Mouse (Mus musculus) E14TG2a.4 (cell line): ENCODE results near the gene 2310034G01Rik.
A peak's percentile ranks its signal among the peaks of the same experiment; 100 is the strongest.

Experiments
- H3K27me3 ChIP-seq: 2 replicates; pipeline ENCODE4 v1.6.1; 2014; ENCODE audit warnings: low read length, control low read depth; ENCODE audit not compliant: insufficient read depth
- H3K36me3 ChIP-seq: 2 replicates; pipeline ENCODE4 v1.6.1; 2014; ENCODE audit warnings: low read length, control low read depth; ENCODE audit not compliant: insufficient read depth
- H3K4me1 ChIP-seq: replicated peaks from 2 replicates; pipeline ENCODE4 v1.6.1; 2014; ENCODE audit warnings: low read depth, low read length, control low read depth
- H3K4me3 ChIP-seq: replicated peaks from 2 replicates; pipeline ENCODE4 v1.5.1; 2014; ENCODE audit warnings: mild to moderate bottlenecking, low read length
- H3K9me3 ChIP-seq: 2 replicates; pipeline ENCODE4 v1.6.1; 2014; ENCODE audit warnings: low read length, control low read depth
- CTCF ChIP-seq: conservative IDR thresholded peaks from 2 replicates; pipeline ENCODE4 v1.5.1; 2014; ENCODE audit warnings: low read length
- NANOG ChIP-seq: IDR thresholded peaks from 2 replicates; pipeline ENCODE4 v1.6.1; 2014; ENCODE audit warnings: borderline replicate concordance, low read length, mixed read lengths
- POU5F1 ChIP-seq: IDR thresholded peaks from 2 replicates; pipeline ENCODE4 v1.6.1; 2014; ENCODE audit warnings: low read length, borderline replicate concordance

2310034G01Rik gene

DNA sequence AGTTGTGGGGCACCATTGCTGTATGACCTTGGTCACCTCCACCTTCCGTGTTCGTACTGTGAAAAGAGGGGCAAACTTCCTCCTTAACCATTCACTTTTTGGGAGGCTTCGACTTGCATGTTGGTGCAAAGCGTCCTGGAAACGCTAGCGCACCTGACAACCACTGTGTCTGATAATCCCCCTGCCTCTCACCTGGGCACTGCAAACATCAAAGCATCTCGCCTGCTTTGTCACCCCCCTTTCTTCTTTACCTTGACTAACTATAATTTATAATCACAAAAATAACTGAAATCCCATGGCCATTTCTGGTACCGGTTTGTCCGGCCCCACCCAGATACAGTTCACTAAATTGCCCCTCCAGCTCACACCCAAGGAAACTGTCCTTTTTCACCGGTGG lies 44.6 kb upstream of the 2310034G01Rik start:
- Histone ChIP-seq H3K36me3 (no peaks in the 10 kb centered on the region; the same call in 1 of the 2 replicates), H3K9me3 (no peaks in the 10 kb centered on the region), H3K27me3 (peaks cover 20% of the 10 kb centered on the region), H3K4me3 (peak overlapping the region; percentile 97), H3K4me1 (peaks cover 49% of the 10 kb centered on the region)
- TF ChIP-seq CTCF (no peak), NANOG (no peak), POU5F1 (no peak)

GRCm38 (mm10) chr19:46392018-46392417 lies 41.9 kb upstream of the 2310034G01Rik start:
- Histone ChIP-seq H3K36me3 (peaks cover 14% of the 10 kb centered on the region), H3K4me3 (no peak overlapping the region), H3K9me3 (no peaks in the 10 kb centered on the region), H3K4me1 (peaks cover 36% of the 10 kb centered on the region), H3K27me3 (no peaks in the 10 kb centered on the region)
- TF ChIP-seq CTCF (peak; percentile 80), NANOG (no peak)

DNA sequence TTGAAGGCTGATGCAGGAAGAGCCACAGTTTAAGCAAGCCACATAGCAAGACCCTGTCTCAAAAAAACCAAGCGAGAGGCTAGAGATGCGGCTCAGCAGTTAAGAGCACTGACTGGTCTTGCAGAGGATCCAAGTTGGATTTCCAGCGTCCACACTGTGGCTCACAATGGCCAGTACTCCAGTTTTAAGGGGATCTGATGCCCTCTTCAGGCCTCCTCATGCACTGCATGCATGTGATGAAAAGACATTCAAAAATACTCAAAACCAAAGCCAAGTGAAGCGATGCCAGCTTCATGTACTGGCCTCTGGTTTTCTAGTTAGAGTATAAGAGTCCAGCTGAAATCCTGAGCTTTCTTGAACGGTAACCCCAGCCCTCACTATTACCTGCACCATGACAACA lies 39.8 kb upstream of the 2310034G01Rik start:
- Histone ChIP-seq H3K27me3 (no peaks in the 10 kb centered on the region), H3K4me3 (no peak overlapping the region), H3K4me1 (peaks cover 28% of the 10 kb centered on the region), H3K9me3 (no peaks in the 10 kb centered on the region), H3K36me3 (peaks cover 19% of the 10 kb centered on the region)
- TF ChIP-seq POU5F1, result no peak
- TF ChIP-seq NANOG, result no peak
- peak; percentile 51 for TF ChIP-seq CTCF

- no peaks in the 10 kb centered on the region for H3K27me3 ChIP-seq
- H3K36me3 ChIP-seq, result peaks cover 80% of the 10 kb centered on the region
- TF ChIP-seq NANOG (no peak), POU5F1 (no peak), CTCF (no peak)
- no peak overlapping the region for H3K4me3 ChIP-seq
- peaks cover 10% of the 10 kb centered on the region for H3K4me1 ChIP-seq
- no peaks in the 10 kb centered on the region for H3K9me3 ChIP-seq
Observed at GRCm38 (mm10) chr19:46382275-46382674, 32.2 kb upstream of the 2310034G01Rik start.

DNA sequence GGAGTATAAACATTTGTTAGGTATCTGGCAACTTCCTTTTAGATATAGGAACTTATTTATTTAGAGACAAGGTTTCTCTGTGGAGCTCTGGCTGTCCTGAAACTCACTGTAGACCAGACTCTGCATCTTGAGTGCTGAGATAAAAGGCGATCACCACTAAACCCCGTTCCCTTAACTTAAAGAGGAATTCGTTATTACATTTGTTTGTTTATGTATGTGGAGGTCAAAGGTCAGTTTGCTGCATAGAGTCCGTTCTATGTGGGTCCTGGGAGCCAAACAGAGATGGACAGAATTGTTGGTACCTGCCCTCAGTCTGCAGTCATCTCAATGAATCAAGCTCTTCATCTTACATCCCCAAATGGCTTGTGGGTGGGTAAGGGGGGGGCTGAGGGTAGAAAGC lies 25.8 kb upstream of the 2310034G01Rik start:
- Histone ChIP-seq H3K9me3 (no peaks in the 10 kb centered on the region), H3K4me1 (peaks cover 23% of the 10 kb centered on the region), H3K4me3 (no peak overlapping the region), H3K36me3 (peaks cover 73% of the 10 kb centered on the region), H3K27me3 (no peaks in the 10 kb centered on the region)
- TF ChIP-seq POU5F1, result no peak
- TF ChIP-seq NANOG, result no peak
- TF ChIP-seq CTCF, result no peak

DNA sequence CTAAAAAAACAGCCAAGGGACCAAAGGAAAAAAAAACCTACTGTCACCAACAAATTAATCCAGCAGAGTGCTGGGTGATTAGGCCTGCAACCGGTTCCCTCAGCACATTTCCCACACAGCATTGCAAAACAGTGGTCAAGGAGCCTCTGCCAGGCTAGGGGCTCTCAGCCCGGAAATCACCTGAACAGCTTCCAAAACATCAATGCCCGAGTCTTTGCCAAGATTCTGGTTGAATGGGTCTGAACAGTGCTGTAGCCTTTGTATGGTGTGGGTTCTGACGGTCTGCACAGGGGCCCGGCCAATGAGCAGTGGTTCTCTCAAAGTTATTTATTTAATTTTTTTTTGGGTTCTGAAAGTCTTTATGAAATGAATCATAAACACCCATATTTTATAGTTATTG lies 25.4 kb upstream of the 2310034G01Rik start:
- Histone ChIP-seq H3K27me3 (no peaks in the 10 kb centered on the region), H3K36me3 (peaks cover 72% of the 10 kb centered on the region), H3K9me3 (no peaks in the 10 kb centered on the region), H3K4me1 (peaks cover 23% of the 10 kb centered on the region), H3K4me3 (no peak overlapping the region)
- TF ChIP-seq POU5F1 (no peak), NANOG (no peak), CTCF (no peak)

- Histone ChIP-seq H3K36me3 (peaks cover 63% of the 10 kb centered on the region), H3K27me3 (no peaks in the 10 kb centered on the region), H3K9me3 (no peaks in the 10 kb centered on the region), H3K4me3 (peak overlapping the region; percentile 68), H3K4me1 (peaks cover 23% of the 10 kb centered on the region)
- TF ChIP-seq CTCF, result no peak
- no peak for TF ChIP-seq NANOG
- TF ChIP-seq POU5F1, result no peak
Observed at GRCm38 (mm10) chr19:46374477-46375088, 24.5 kb upstream of the 2310034G01Rik start.

DNA sequence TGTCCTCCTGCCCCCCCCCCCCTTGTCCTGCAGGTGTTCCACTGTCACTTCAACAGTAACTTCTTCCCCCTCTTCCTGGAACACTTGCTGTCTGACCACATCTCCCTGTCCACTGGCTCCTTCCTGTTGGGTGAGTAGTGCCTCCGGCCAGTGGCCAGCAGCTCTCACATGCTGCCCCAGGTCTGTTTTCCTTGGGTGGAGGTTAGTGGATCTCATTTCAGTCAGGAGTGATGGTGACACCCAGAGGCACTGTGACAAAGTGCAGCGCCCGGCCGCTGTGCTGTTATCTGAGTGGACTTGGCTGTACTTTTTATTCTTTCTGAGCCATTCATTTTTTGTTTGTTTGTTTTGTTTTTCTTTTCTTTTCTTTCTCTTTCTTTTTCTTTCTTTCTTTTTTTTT lies 19.1 kb upstream of the 2310034G01Rik start:
- no peaks in the 10 kb centered on the region for H3K9me3 ChIP-seq
- TF ChIP-seq CTCF, result peak; percentile 39
- TF ChIP-seq POU5F1, result no peak
- no peaks in the 10 kb centered on the region for H3K27me3 ChIP-seq
- no peak overlapping the region for H3K4me3 ChIP-seq
- peaks cover 41% of the 10 kb centered on the region for H3K36me3 ChIP-seq
- peaks cover 14% of the 10 kb centered on the region for H3K4me1 ChIP-seq

GRCm38 (mm10) chr19:46367798-46368590 lies 17.9 kb upstream of the 2310034G01Rik start:
- Histone ChIP-seq H3K27me3 (no peaks in the 10 kb centered on the region), H3K36me3 (peaks cover 36% of the 10 kb centered on the region), H3K4me1 (peaks cover 19% of the 10 kb centered on the region), H3K4me3 (no peak overlapping the region), H3K9me3 (no peaks in the 10 kb centered on the region)
- TF ChIP-seq CTCF, result no peak
- no peak for TF ChIP-seq POU5F1
- no peak for TF ChIP-seq NANOG
